Mouse (Mus musculus) erythroblast, embryonic 14.5 days (primary cell): Measurements from ENCODE around the gene Tbx10. TPM values are rescaled to one million over a fixed set of nuclear protein-coding genes. Genes with fewer than 3 reads are reported as not detected.

ENCODE experiments used
- H3K27me3 ChIP-seq: 2 replicates; pipeline ENCODE4 v1.6.1; 2012; ENCODE audit warnings: inconsistent platforms; ENCODE audit not compliant: control insufficient read depth
- H3K36me3 ChIP-seq: 2 replicates; pipeline ENCODE4 v1.6.1; 2012; ENCODE audit warnings: mild to moderate bottlenecking, inconsistent platforms; ENCODE audit not compliant: control insufficient read depth
- H3K4me1 ChIP-seq: 2 replicates; pipeline ENCODE4 v1.6.1; 2012; ENCODE audit warnings: inconsistent platforms; ENCODE audit not compliant: control insufficient read depth
- H3K4me3 ChIP-seq: replicated peaks from 2 replicates; pipeline ENCODE3; 2012; ENCODE audit warnings: moderate library complexity, mild to moderate bottlenecking, inconsistent platforms
- H3K9me3 ChIP-seq: 2 replicates; pipeline ENCODE4 v1.6.1; 2012; ENCODE audit warnings: low read length, inconsistent platforms, mixed read lengths; ENCODE audit not compliant: control insufficient read depth
- GATA1 ChIP-seq: IDR thresholded peaks from 2 replicates; pipeline ENCODE4 v1.6.1; 2012; ENCODE audit warnings: low read length, inconsistent platforms, mixed read lengths
- TAL1 ChIP-seq: IDR thresholded peaks from 3 replicates; pipeline ENCODE4 v1.6.1; 2012; ENCODE audit warnings: low read length, inconsistent platforms, mixed read lengths
- polyA plus RNA-seq: library from polyadenylated mRNA; stranded (reverse); fragments of >175 nt; gene quantifications from 2 replicates; pipeline ENCODE4 v1.2.3, GENCODE M21; 2012

Tbx10 gene
- polyA plus RNA-seq, 1 experiment: not detected

DNA sequence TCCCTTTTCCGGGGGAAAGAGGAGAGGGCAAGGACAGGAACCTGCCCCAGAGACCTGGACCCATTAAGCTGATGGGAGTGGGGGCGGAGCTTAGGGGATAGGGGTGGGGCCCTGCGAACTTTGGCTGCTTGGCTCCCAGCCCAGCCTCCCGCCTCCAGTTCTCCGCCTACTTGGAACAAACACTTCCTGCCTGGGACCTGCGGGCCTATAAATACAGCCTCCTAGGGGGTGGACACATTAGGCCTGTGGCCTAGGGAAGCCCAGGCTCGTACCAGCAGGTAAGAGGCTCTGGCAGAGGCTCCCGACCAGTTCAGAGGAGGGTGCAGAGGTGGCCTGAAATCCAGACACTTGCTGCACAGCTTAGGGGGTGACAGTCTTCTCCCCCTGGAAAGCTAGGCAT lies 6.2 kb upstream of the Tbx10 start, which contains the start of gene Acy3:
Gene Acy3, plus strand, starts transcription at position 237 of the 400 bp plus-strand sequence.
- Histone ChIP-seq H3K27me3 (no peaks in the 10 kb centered on the region), H3K4me1 (peaks cover 23% of the 10 kb centered on the region), H3K36me3 (peaks cover 3% of the 10 kb centered on the region; the same call in 1 of the 2 replicates), H3K9me3 (peaks cover 6% of the 10 kb centered on the region), H3K4me3 (no peak within 1 kb of the TSS)
- TF ChIP-seq GATA1 (no peak), TAL1 (no peak)

DNA sequence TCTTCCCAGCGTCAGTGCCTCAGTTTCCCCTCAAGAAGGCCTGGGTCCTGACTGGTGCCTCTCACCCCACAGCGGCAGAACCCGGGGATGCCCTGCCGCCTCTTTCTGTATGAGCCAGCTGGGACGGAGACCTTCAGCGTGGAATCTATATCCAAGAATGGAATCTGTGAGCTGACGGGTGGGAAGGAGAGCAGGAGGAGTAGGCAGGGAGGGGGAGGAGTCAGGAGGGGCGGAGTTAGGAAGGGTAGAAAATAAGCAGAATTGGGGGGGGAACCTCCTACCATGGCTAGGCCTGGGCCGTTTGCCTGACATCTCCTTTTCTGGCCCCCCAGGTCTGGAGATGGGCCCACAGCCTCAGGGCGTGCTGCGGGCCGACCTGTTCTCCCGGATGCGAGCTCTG lies 4.5 kb upstream of the Tbx10 start:
- Histone ChIP-seq H3K9me3 (peaks cover 6% of the 10 kb centered on the region), H3K4me3 (no peak overlapping the region), H3K36me3 (peaks cover 3% of the 10 kb centered on the region; the same call in 1 of the 2 replicates), H3K4me1 (peaks cover 23% of the 10 kb centered on the region), H3K27me3 (peaks cover 4% of the 10 kb centered on the region; the same call in 1 of the 2 replicates)
- no peak for TF ChIP-seq GATA1
- TF ChIP-seq TAL1: no peak

GRCm38 (mm10) chr19:3988750-3989149 lies 3.8 kb upstream of the Tbx10 start:
- Histone ChIP-seq H3K4me3 (no peak overlapping the region), H3K4me1 (peaks cover 23% of the 10 kb centered on the region), H3K27me3 (peaks cover 4% of the 10 kb centered on the region; the same call in 1 of the 2 replicates), H3K36me3 (peaks cover 3% of the 10 kb centered on the region; the same call in 1 of the 2 replicates), H3K9me3 (peaks cover 6% of the 10 kb centered on the region)
- TF ChIP-seq GATA1: no peak
- TF ChIP-seq TAL1: no peak

GRCm38 (mm10) chr19:3990804-3991203 lies 1.7 kb upstream of the Tbx10 start:
- Histone ChIP-seq H3K9me3 (peaks cover 6% of the 10 kb centered on the region), H3K27me3 (peaks cover 4% of the 10 kb centered on the region; the same call in 1 of the 2 replicates)

GRCm38 (mm10) chr19:3991562-3991961 lies 990 bp upstream of the Tbx10 start:
- H3K9me3 ChIP-seq: peaks cover 6% of the 10 kb centered on the region
- H3K36me3 ChIP-seq: peaks cover 3% of the 10 kb centered on the region; the same call in 1 of the 2 replicates
- H3K4me3 ChIP-seq: no peak overlapping the region
- H3K4me1 ChIP-seq: peaks cover 9% of the 10 kb centered on the region; the same call in 1 of the 2 replicates
- no peak for TF ChIP-seq TAL1
- TF ChIP-seq GATA1: no peak
- H3K27me3 ChIP-seq: peaks cover 4% of the 10 kb centered on the region; the same call in 1 of the 2 replicates

More at GRCm38 (mm10) chr19:3990804-3991203, 1.7 kb upstream of the Tbx10 start:
- TF ChIP-seq TAL1: no peak
- TF ChIP-seq GATA1: no peak
- Histone ChIP-seq H3K4me1 (peaks cover 15% of the 10 kb centered on the region), H3K36me3 (peaks cover 3% of the 10 kb centered on the region; the same call in 1 of the 2 replicates), H3K4me3 (no peak overlapping the region)

DNA sequence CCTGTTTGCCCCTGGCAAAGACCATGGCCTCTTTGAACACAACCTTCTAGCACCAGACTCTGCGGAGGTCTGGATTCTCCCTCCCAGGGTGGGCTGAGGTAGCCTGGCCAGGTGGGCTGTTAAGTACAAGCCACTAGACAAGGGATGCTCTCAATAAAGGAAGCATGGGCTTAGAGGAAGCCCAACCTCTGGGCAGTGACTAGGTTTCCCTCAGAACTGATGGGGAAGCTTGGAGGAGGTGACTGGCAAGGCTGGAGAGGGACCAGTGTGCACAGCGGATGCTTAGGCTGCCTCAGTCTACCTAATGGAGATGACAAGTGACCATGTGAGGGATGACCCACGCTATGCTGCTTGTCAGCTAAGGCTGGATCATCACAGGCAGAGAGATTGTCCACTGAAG lies 586 bp upstream of the Tbx10 start:
- peaks cover 5% of the 10 kb centered on the region; the same call in 1 of the 2 replicates for H3K4me1 ChIP-seq
- peaks cover 4% of the 10 kb centered on the region; the same call in 1 of the 2 replicates for H3K27me3 ChIP-seq
- H3K36me3 ChIP-seq: peaks cover 3% of the 10 kb centered on the region; the same call in 1 of the 2 replicates
- peaks cover 6% of the 10 kb centered on the region for H3K9me3 ChIP-seq
- TF ChIP-seq GATA1: no peak
- TF ChIP-seq TAL1: no peak
- no peak overlapping the region for H3K4me3 ChIP-seq

- H3K4me1 ChIP-seq: peaks cover 10% of the 10 kb centered on the region
- no peaks in the 10 kb centered on the region for H3K9me3 ChIP-seq
- H3K27me3 ChIP-seq: peaks cover 4% of the 10 kb centered on the region; the same call in 1 of the 2 replicates
- TF ChIP-seq TAL1 (no peak), GATA1 (no peak)
- no peak overlapping the region for H3K4me3 ChIP-seq
- no peaks in the 10 kb centered on the region for H3K36me3 ChIP-seq
Observed at GRCm38 (mm10) chr19:3994932-3995331, 2.4 kb downstream of the Tbx10 start.

DNA sequence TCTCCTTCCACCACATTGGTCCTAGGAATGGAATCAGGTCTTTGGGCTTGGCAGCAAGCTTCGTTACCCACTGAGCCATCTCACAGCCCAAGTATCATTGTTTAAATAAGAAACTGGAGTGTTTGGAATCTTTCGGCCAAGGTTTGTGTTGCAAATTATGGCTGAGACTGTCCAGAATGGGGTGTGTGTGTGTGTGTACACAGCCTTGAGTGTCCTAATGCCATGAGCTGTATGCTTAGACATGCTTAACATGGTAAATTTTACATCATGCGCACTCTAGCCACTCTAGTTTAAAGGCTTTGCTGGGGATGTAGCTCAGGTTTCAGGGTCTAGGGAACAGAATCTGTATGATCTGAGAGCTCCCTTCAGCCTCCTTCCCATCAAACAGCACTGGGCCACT lies 3.0 kb downstream of the Tbx10 start:
- H3K36me3 ChIP-seq: no peaks in the 10 kb centered on the region
- peaks cover 13% of the 10 kb centered on the region for H3K4me1 ChIP-seq
- no peaks in the 10 kb centered on the region for H3K9me3 ChIP-seq
- peaks cover 4% of the 10 kb centered on the region; the same call in 1 of the 2 replicates for H3K27me3 ChIP-seq
- no peak overlapping the region for H3K4me3 ChIP-seq
- TF ChIP-seq GATA1: no peak
- no peak for TF ChIP-seq TAL1

DNA sequence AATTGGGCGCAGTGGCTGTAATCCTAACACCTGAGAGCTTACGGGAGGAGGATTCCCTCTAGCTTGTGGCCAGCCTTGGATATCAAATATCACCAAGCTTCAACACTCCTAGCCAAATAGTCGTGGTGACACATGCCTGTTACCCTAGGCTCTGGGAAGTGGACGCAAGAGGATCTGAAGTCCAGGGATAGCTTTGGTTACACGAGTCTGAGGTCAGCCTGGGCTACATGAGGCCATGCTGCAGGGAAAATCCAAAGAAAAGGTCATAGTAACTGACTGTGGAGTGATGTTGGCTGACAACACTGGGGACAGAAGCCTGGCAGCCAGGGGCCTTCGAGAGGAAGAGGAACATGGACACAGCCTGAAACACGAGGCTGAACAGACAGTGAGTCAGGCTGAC lies 3.6 kb downstream of the Tbx10 start:
- Histone ChIP-seq H3K36me3 (no peaks in the 10 kb centered on the region), H3K4me3 (no peak overlapping the region), H3K27me3 (peaks cover 4% of the 10 kb centered on the region; the same call in 1 of the 2 replicates), H3K9me3 (no peaks in the 10 kb centered on the region), H3K4me1 (peaks cover 19% of the 10 kb centered on the region)
- TF ChIP-seq TAL1 (no peak), GATA1 (no peak)
